19 mouse cellular contexts compared by ENCODE assay signal in genomic region chr2:103899713-103900112, GRCm38 (mm10). TPM values are rescaled to one million over a fixed set of nuclear protein-coding genes. Genes with fewer than 3 reads are reported as not detected.
DNase-seq lines count a peak whose midpoint lies in the region; TF ChIP-seq lines count a peak whose summit lies in the region.
"Had no signal": no experiment of that assay in that cellular context is flagged by ENCODE, and none has a peak within 500 bp of the region (broad histone marks: within the 10 kb centered on the region; RNA-seq: fewer than 3 reads in every experiment).

No protein-coding gene starts in this region.

- no peaks in the 10 kb centered on the region for H3K79me2 ChIP-seq in heart, adult 2 months (replicated peaks; ENCODE audit: control insufficient read depth, insufficient read depth, low read length)
- H3K79me2 ChIP-seq in MEL (ENCODE audit: control insufficient read depth, insufficient read depth, low read length, poor library complexity): no peaks in the 10 kb centered on the region

- no peak overlapping the region for H3K4me3 ChIP-seq in heart, adult 2 months
- no peak overlapping the region for H3K4me3 ChIP-seq in heart, embryonic 10.5 days
- H3K4me3 ChIP-seq in MEL (ENCODE audit: control insufficient read depth in 1 of 2, insufficient read depth in 1 of 2, low read depth in 2 of 2, low read length in 2 of 2): no peak overlapping the region
- H3K4me3 ChIP-seq: embryonic facial prominence, embryonic 15.5 days; forebrain, embryonic 13.5 days; hindbrain, embryonic 12.5 days; lung, embryonic 15.5 days; midbrain, embryonic 15.5 days had no signal

- H3K9me3 ChIP-seq in heart, embryonic 10.5 days: no peaks in the 10 kb centered on the region
- no peaks in the 10 kb centered on the region for H3K9me3 ChIP-seq in MEL (replicated peaks; ENCODE audit: insufficient read depth, low read length)
- H3K9me3 ChIP-seq: embryonic facial prominence, embryonic 15.5 days; forebrain, embryonic 13.5 days; hindbrain, embryonic 12.5 days; lung, embryonic 15.5 days; midbrain, embryonic 15.5 days had no signal

- 0 out of 2 replicates have a peak, but pooled peaks have one; percentile 62 for TF ChIP-seq EP300 in heart, adult 2 months (IDR thresholded peaks at IDR 0.05; ENCODE audit: insufficient read depth, low read depth, low read length)
- TF ChIP-seq EP300 in MEL (IDR thresholded peaks at IDR 0.05; ENCODE audit: low read depth in 1 of 2, low read length in 2 of 2): no peak

- no peak for TF ChIP-seq RAD21 in MEL (IDR thresholded peaks at IDR 0.05; ENCODE audit: low read depth, low read length)

- no peak overlapping the region for H3K9ac ChIP-seq in heart, adult 2 months (ENCODE audit: low read depth, low read length)
- no peak overlapping the region for H3K9ac ChIP-seq in MEL (ENCODE audit: control insufficient read depth, low read depth, low read length, poor library complexity, severe bottlenecking)
- H3K9ac ChIP-seq: embryonic facial prominence, embryonic 15.5 days; forebrain, embryonic 13.5 days; hindbrain, embryonic 12.5 days; lung, embryonic 15.5 days; midbrain, embryonic 15.5 days had no signal

- peaks cover 31% of the 10 kb centered on the region for H3K4me1 ChIP-seq in heart, adult 2 months (ENCODE audit: control insufficient read depth, insufficient read depth, low read length)
- H3K4me1 ChIP-seq in heart, embryonic 10.5 days: peaks cover 65% of the 10 kb centered on the region
- H3K4me1 ChIP-seq in MEL (ENCODE audit: control insufficient read depth in 1 of 2, insufficient read depth in 2 of 2, low read length in 2 of 2): peaks cover 27 to 59% of the 10 kb centered on the region in 2 experiments
- H3K4me1 ChIP-seq: embryonic facial prominence, embryonic 15.5 days; midbrain, embryonic 15.5 days had no signal

- H3K36me3 ChIP-seq in heart, adult 2 months (ENCODE audit: control insufficient read depth, insufficient read depth, low read length): peaks cover 4% of the 10 kb centered on the region
- no peaks in the 10 kb centered on the region for H3K36me3 ChIP-seq in heart, embryonic 10.5 days
- H3K36me3 ChIP-seq in MEL (ENCODE audit: control insufficient read depth in 1 of 2, insufficient read depth in 2 of 2, low read length in 2 of 2): peaks cover 0 to 48% of the 10 kb centered on the region in 2 experiments; a peak in 2 of 4 replicates
- H3K36me3 ChIP-seq: embryonic facial prominence, embryonic 15.5 days; hindbrain, embryonic 12.5 days; lung, embryonic 15.5 days; midbrain, embryonic 15.5 days had no signal

- H3K27me3 ChIP-seq in heart, adult 2 months (ENCODE audit: control insufficient read depth, insufficient read depth, low read length): no peaks in the 10 kb centered on the region
- peaks cover 13% of the 10 kb centered on the region for H3K27me3 ChIP-seq in heart, embryonic 10.5 days (ENCODE audit: insufficient read depth, poor library complexity, severe bottlenecking)
- H3K27me3 ChIP-seq in MEL (ENCODE audit: control insufficient read depth in 1 of 2, insufficient read depth in 2 of 2, low read length in 2 of 2): no peaks in the 10 kb centered on the region
- H3K27me3 ChIP-seq: CH12.LX; embryonic facial prominence, embryonic 15.5 days; forebrain, embryonic 13.5 days; hindbrain, embryonic 12.5 days; lung, embryonic 15.5 days; midbrain, embryonic 15.5 days had no signal

- intact Hi-C loops in heart, adult 2 months (cut with DNase I): loop anchor here (5.0 kb wide), 1 partner anchor 68 kb away; no protein-coding TSS in a partner anchor

- peak overlapping the region; percentile 36 for H3K27ac ChIP-seq in heart, adult 2 months
- no peak overlapping the region; the same call in 1 of the 2 replicates for H3K27ac ChIP-seq in heart, embryonic 10.5 days
- peak overlapping the region; percentile 77 for H3K27ac ChIP-seq in MEL (ENCODE audit: control insufficient read depth, low read depth, low read length)
- H3K27ac ChIP-seq: embryonic facial prominence, embryonic 15.5 days; forebrain, embryonic 13.5 days; hindbrain, embryonic 12.5 days; lung, embryonic 15.5 days; midbrain, embryonic 15.5 days had no signal

- DNase-seq in adrenal gland, postnatal 14 days: peak; percentile 28
- DNase-seq in adrenal gland, postnatal 4 days (ENCODE audit: low spot score in 2 of 2): no peak
- peak; percentile 65 to 71 for DNase-seq in heart, adult 2 months
- DNase-seq in heart, embryonic 10.5 days (ENCODE audit: low spot score): no peak
- no peak for DNase-seq in MEL (ENCODE audit: low read depth, low spot score)
- peak; percentile 75 for DNase-seq in heart, postnatal 4 days
- no peak for DNase-seq in left cerebral cortex, adult 9 months (ENCODE audit: low spot score in 2 of 2)
- DNase-seq in right cerebral cortex, postnatal 4 days: no peak
- DNase-seq: cerebellum, adult 9-10 months; embryo, embryonic 11 days; layer of hippocampus, postnatal 36 days; left cerebral cortex, postnatal 4 days; thymus, postnatal 4 days had no signal

- 42% methylated on average over 6 of the region's 6 CpGs for WGBS in heart, adult 2 months
- 86% methylated on average over 6 of the region's 6 CpGs for WGBS in heart, embryonic 10.5 days

- TF ChIP-seq POLR2A in heart, adult 2 months (IDR thresholded peaks at IDR 0.05; ENCODE audit: insufficient read depth, low read depth, low read length): no peak
- TF ChIP-seq POLR2A in MEL (IDR thresholded peaks at IDR 0.05; ENCODE audit: control insufficient read depth in 1 of 2, insufficient read depth in 1 of 2, low read depth in 1 of 2, low read length in 2 of 2, poor library complexity in 1 of 2): no peak

- TF ChIP-seq CTCF in heart, adult 2 months (IDR thresholded peaks at IDR 0.05): no peak
- TF ChIP-seq CTCF in MEL (IDR thresholded peaks at IDR 0.05 in 2 of 3, conservative IDR thresholded peaks at IDR 0.05 in 1 of 3; ENCODE audit: control insufficient read depth in 1 of 3, insufficient read depth in 1 of 3, low read depth in 2 of 3, low read length in 3 of 3, poor library complexity in 1 of 3, severe bottlenecking in 1 of 3): no peak

TF ChIP-seq in MEL, 35 proteins besides CTCF, POLR2A, EP300 and RAD21:
- TF ChIP-seq SMC3 (IDR thresholded peaks at IDR 0.05; ENCODE audit: low read depth, low read length) (no peak), MYB (IDR thresholded peaks at IDR 0.05; ENCODE audit: low read depth, low read length) (no peak), UBTF (IDR thresholded peaks at IDR 0.05; ENCODE audit: borderline replicate concordance, insufficient read depth, low read depth, low read length) (no peak), JUND (IDR thresholded peaks at IDR 0.05; ENCODE audit: low read depth, low read length) (no peak), ELF1 (IDR thresholded peaks at IDR 0.05; ENCODE audit: low read depth, low read length) (no peak), MAZ (IDR thresholded peaks at IDR 0.05; ENCODE audit: low read depth, low read length) (no peak), MEF2A (IDR thresholded peaks at IDR 0.05; ENCODE audit: extremely low read depth, insufficient replicate concordance, low read depth, low read length, poor library complexity, severe bottlenecking) (no peak), CHD2 (IDR thresholded peaks at IDR 0.05; ENCODE audit: low read length) (no peak), POLR2AphosphoS2 (IDR thresholded peaks at IDR 0.05; ENCODE audit: low read length) (no peak)

RNA-seq across cellular contexts. Expression of gene Lmo2, which starts 58.1 kb away (rescaled TPM):
- 28.5 and 30.2 TPM in 2 replicates for total RNA-seq in adrenal gland, postnatal 14 days (2021)
- total RNA-seq in adrenal gland, postnatal 4 days (2021): 10 to 100 TPM; 40.0 to 41.3 TPM
- total RNA-seq in heart, adult 2 months (2021): 10 to 100 TPM; 19.8 to 25.3 TPM
- 17.7 and 19.5 TPM in 2 replicates for polyA plus RNA-seq in heart, adult 2 months (2012; rRNA removed)
- 21.7 and 35.2 TPM in 2 replicates for polyA plus RNA-seq in heart, embryonic 10.5 days (2016; fragmentation: Nextera tagmentation; extraction: Ambion mirVana)
- total RNA-seq in MEL (2012; rRNA removed): 258 and 278 TPM in 2 replicates
- polyA plus RNA-seq in MEL (2012; ENCODE audit: insufficient read depth in 1 of 2, insufficient read length in 2 of 2, low read depth in 1 of 2, low replicate concordance in 2 of 2, missing spikeins in 1 of 2): 100 to 1,000 TPM in 1 of 2 experiments, 10 to 100 TPM in 1; 96.2 to 184 TPM
- 10 to 100 TPM; 25.0 to 25.4 TPM for total RNA-seq in heart, postnatal 4 days (2021)

Comparison
In these comparisons a context has a peak if more than half of its experiments do, and no peak if none do; other contexts are left out.
1. DNase-seq: peak in adrenal gland, postnatal 14 days (single experiment), heart, adult 2 months (2 of 2) and heart, postnatal 4 days (single experiment); none in adrenal gland, postnatal 4 days (0 of 2), heart, embryonic 10.5 days (single experiment), MEL (single experiment), left cerebral cortex, adult 9 months (0 of 2) and right cerebral cortex, postnatal 4 days (single experiment).